Mouse (Mus musculus) cortical plate, adult 2 months (tissue): ENCODE data around the gene Fcgbp. TPM values are rescaled to one million over a fixed set of nuclear protein-coding genes. Genes with fewer than 3 reads are reported as not detected.
"Not testable (repeated sequence)": the region's sequence is repeated elsewhere in the genome, so short reads cannot be mapped to it uniquely, and the experiment has no call there.

Experiments
- H3K27ac ChIP-seq: fragments of 200-500 bp; 2 replicates; pipeline ENCODE4 v1.5.1; 2012; ENCODE audit warnings: low read length, control low read depth, inconsistent platforms; ENCODE audit not compliant: insufficient read depth
- H3K4me1 ChIP-seq: fragments of 200-500 bp; 2 replicates; pipeline ENCODE4 v1.6.1; 2011; ENCODE audit warnings: low read length; ENCODE audit not compliant: control insufficient read depth, insufficient read depth
- H3K4me3 ChIP-seq: fragments of 200-500 bp; 2 replicates; pipeline ENCODE4 v1.5.1; 2011; ENCODE audit warnings: mild to moderate bottlenecking, low read length, control low read depth; ENCODE audit not compliant: insufficient read depth
- CTCF ChIP-seq: fragments of 200-500 bp; IDR thresholded peaks from 2 replicates; pipeline ENCODE4 v1.5.1; 2011; ENCODE audit warnings: mild to moderate bottlenecking, control low read depth, low read length; ENCODE audit not compliant: insufficient read depth; ENCODE audit errors: extremely low read depth
- POLR2A ChIP-seq: fragments of 200-500 bp; IDR thresholded peaks from 2 replicates; pipeline ENCODE4 v1.6.1; 2011; ENCODE audit warnings: mild to moderate bottlenecking, low read length, control low read depth; ENCODE audit not compliant: insufficient read depth; ENCODE audit errors: extremely low read depth
- polyA plus RNA-seq: library from polyadenylated mRNA; depleted of rRNA; stranded (reverse); fragments of >200 nt; gene quantifications from 2 replicates; pipeline ENCODE4 v1.2.3, GENCODE M21; 2012

Fcgbp gene
- polyA plus RNA-seq, 1 experiment = 0.21 TPM

- 0 out of 2 replicates have a peak, but pooled peaks cover 3% of the 10 kb centered on the region for H3K4me1 ChIP-seq
- no peak overlapping the region for H3K4me3 ChIP-seq
- TF ChIP-seq POLR2A (no peak), CTCF (no peak)
- no peak overlapping the region for H3K27ac ChIP-seq
Measured at GRCm38 (mm10) chr7:28084215-28084614, 13.2 kb downstream of the Fcgbp start.

DNA sequence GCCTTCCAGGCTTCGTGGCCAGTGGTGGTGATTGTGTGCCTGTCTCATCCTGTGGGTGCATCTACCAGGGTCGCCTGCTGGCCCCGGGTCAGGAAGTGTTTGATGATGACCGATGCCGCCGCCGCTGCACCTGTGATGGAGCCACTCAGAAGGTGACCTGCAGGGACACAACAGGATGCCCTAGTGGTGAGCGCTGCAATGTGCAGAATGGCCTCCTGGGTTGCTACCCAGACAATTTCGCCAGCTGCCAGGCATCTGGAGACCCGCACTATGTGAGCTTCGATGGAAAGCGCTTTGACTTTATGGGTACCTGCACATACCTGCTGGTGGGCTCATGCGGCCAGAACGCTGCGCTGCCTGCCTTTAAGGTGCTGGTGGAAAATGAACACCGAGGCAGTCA, 15.2 kb downstream of the Fcgbp start:
- 0 out of 2 replicates have a peak, but pooled peaks cover 3% of the 10 kb centered on the region for H3K4me1 ChIP-seq
- H3K27ac ChIP-seq = no peak overlapping the region
- TF ChIP-seq CTCF (no peak), POLR2A (no peak)
- no peak overlapping the region for H3K4me3 ChIP-seq

- Histone ChIP-seq H3K4me3 (no peak overlapping the region), H3K27ac (no peak overlapping the region), H3K4me1 (no peaks in the 10 kb centered on the region)
- no peak for TF ChIP-seq POLR2A
- no peak for TF ChIP-seq CTCF
Measured at GRCm38 (mm10) chr7:28093541-28093940, 22.5 kb downstream of the Fcgbp start.

DNA sequence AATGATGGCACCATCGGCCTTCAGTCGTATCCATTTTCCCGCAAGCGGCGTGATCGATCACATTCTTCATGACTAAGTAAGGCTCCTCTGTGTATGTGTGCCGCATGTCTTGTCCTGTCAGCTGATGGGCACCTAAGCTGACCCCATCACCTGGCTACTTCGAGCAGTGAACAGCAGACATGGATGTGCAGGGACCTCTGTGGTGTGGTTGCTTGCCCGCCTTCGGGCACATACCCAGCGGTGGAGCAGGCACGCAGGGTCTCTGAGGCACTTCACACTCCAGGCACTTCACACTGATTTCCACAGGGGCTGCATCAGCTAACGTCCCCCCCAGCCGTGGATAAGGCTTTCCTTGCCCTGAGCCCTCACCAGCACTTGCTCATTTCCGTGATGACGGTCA, 28.1 kb downstream of the Fcgbp start:
- TF ChIP-seq POLR2A (no peak), CTCF (no peak)
- Histone ChIP-seq H3K4me1 (no peaks in the 10 kb centered on the region), H3K4me3 (no peak overlapping the region), H3K27ac (no peak overlapping the region)

GRCm38 (mm10) chr7:28100596-28101590, 29.9 kb downstream of the Fcgbp start:
- H3K27ac ChIP-seq = no peak overlapping the region
- no peaks in the 10 kb centered on the region for H3K4me1 ChIP-seq
- H3K4me3 ChIP-seq = no peak overlapping the region
- TF ChIP-seq CTCF (peak; percentile 33; the same call in 1 of the 2 replicates), POLR2A (no peak)

DNA sequence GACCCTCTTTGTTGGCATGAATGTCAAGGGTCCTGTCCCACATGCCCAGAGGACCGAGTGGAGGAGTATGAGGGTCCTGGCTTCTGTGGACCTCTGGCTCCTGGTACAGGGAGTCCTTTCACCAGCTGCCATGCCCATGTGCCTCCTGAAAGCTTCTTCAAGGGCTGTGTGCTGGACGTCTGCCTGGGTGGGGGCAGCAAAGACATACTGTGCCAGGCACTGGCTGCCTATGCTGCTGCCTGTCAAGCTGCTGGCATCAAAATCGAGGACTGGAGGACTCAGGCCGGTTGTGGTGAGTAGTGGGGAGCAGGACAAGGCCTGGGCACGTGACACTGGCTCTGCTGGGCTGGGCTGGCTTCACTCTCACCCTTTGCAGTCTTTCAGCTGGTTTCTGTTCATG, 31.9 kb downstream of the Fcgbp start:
- H3K27ac ChIP-seq, H3K4me1 ChIP-seq, H3K4me3 ChIP-seq: not testable (repeated sequence)

DNA sequence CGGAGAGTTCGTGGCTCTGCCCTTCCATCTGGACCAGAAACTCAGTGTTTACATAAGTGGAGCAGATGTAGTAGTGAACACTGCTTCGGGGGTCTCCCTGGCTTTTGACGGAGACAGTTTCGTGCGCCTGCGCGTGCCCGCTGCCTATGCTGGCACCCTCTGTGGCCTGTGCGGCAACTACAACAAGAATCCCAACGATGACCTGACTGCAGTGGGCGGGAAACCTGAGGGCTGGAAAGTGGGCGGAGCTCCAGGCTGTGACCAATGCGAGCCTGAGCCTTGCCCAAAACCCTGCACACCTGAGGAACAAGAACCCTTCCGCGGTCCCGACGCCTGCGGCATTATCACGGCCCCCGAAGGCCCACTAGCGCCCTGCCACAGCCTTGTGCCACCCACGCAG, 33.6 kb downstream of the Fcgbp start:
- no peak overlapping the region for H3K27ac ChIP-seq

GRCm38 (mm10) chr7:28106241-28106640, 35.2 kb downstream of the Fcgbp start:
- no peak overlapping the region for H3K27ac ChIP-seq
- H3K4me1 ChIP-seq = no peaks in the 10 kb centered on the region
- TF ChIP-seq CTCF (no peak), POLR2A (no peak)
- H3K4me3 ChIP-seq = no peak overlapping the region

More for the DNA sequence above, 33.6 kb downstream of the Fcgbp start:
- no peak for TF ChIP-seq POLR2A
- Histone ChIP-seq H3K4me1 (no peaks in the 10 kb centered on the region), H3K4me3 (no peak overlapping the region)

DNA sequence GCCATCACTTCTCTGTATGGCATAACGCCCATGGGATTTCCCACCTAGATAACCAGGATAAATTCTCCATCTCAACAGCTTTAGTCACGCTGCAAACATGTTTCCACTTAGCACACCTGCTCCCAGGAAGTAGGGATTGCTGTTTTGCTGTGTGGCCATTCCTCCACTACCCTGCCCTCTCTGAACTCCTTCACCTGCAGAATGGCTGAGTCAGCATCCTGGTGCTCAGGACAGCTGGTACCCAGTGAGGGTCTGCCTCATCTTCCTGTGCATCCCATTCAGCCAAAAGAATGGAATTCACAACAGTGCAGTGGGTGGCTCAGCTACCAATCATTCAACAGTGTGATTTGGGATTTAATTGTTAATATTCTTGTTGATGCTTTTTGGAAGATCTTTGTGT, 43.6 kb downstream of the Fcgbp start:
- no peaks in the 10 kb centered on the region for H3K4me1 ChIP-seq
- TF ChIP-seq CTCF = no peak
- no peak for TF ChIP-seq POLR2A
- H3K4me3 ChIP-seq = no peak overlapping the region
- H3K27ac ChIP-seq = no peak overlapping the region

GRCm38 (mm10) chr7:28129166-28129565, 58.1 kb downstream of the Fcgbp start, which contains the start of gene 9530053A07Rik:
TSS of gene 9530053A07Rik (plus strand) at chr7:28129466.
- TF ChIP-seq POLR2A (no peak), CTCF (no peak)
- H3K27ac ChIP-seq = no peak within 1 kb of the TSS
- no peak within 1 kb of the TSS for H3K4me3 ChIP-seq
- no peaks in the 10 kb centered on the region for H3K4me1 ChIP-seq
